Mouse (Mus musculus) liver, adult 2 months (tissue): Measurements from ENCODE around the gene P2ry13. TPM values are rescaled to one million over a fixed set of nuclear protein-coding genes. Genes with fewer than 3 reads are reported as not detected.

ENCODE experiments used
- DNase-seq: peaks from one replicate; pipeline ENCODE4 v3.0.0-alpha.2; 2011; ENCODE audit warnings: low read depth, low spot score; ENCODE audit errors: extremely low read depth
- H3K27ac ChIP-seq: fragments of 200-500 bp; replicated peaks from 2 replicates; pipeline ENCODE4 v1.5.1; 2012; ENCODE audit warnings: low read depth, mild to moderate bottlenecking, control low read depth, inconsistent platforms, low read length; ENCODE audit not compliant: insufficient read depth
- H3K27me3 ChIP-seq: fragments of 200-500 bp; 2 replicates; pipeline ENCODE4 v1.6.1; 2012; ENCODE audit warnings: mild to moderate bottlenecking, moderate library complexity, low read length, inconsistent platforms; ENCODE audit not compliant: control insufficient read depth, insufficient read depth
- H3K36me3 ChIP-seq: fragments of 200-500 bp; 2 replicates; pipeline ENCODE4 v1.6.1; 2012; ENCODE audit warnings: low read length, inconsistent platforms; ENCODE audit not compliant: control insufficient read depth, insufficient read depth
- H3K4me1 ChIP-seq: fragments of 200-500 bp; 2 replicates; pipeline ENCODE4 v1.6.1; 2011; ENCODE audit warnings: low read length; ENCODE audit not compliant: control insufficient read depth, insufficient read depth
- H3K4me3 ChIP-seq: fragments of 200-500 bp; 2 replicates; pipeline ENCODE4 v1.5.1; 2011; ENCODE audit warnings: low read depth, mild to moderate bottlenecking, control low read depth, low read length, moderate library complexity; ENCODE audit not compliant: insufficient read depth
- H3K79me2 ChIP-seq: fragments of 200-500 bp; 2 replicates; pipeline ENCODE4 v1.6.1; 2012; ENCODE audit warnings: inconsistent platforms, mild to moderate bottlenecking, low read length, moderate library complexity; ENCODE audit not compliant: control insufficient read depth, insufficient read depth
- H3K9ac ChIP-seq: fragments of 200-500 bp; 2 replicates; pipeline ENCODE4 v1.6.1; 2012; ENCODE audit warnings: low read depth, mild to moderate bottlenecking, control low read depth, inconsistent platforms, low read length
- CTCF ChIP-seq: fragments of 200-500 bp; IDR thresholded peaks from 2 replicates; pipeline ENCODE4 v1.5.1; 2011; ENCODE audit warnings: low read depth, low read length, control low read depth
- POLR2A ChIP-seq: fragments of 200-500 bp; IDR thresholded peaks from 2 replicates; pipeline ENCODE4 v1.6.1; 2011; ENCODE audit warnings: low read length, control low read depth; ENCODE audit not compliant: insufficient read depth; ENCODE audit errors: extremely low read depth
- WGBS: fragments of 180-500 bp; shearing (Covaris S2); methylation state at CpG from one replicate; pipeline ENCODE4 v1.1.7; 2018; 5-methylcytosine and 5-hydroxymethylcytosine counted together
- polyA plus RNA-seq: library from polyadenylated mRNA; depleted of rRNA; stranded (reverse); fragments of >200 nt; gene quantifications from 2 replicates; pipeline ENCODE4 v1.2.3, GENCODE M21; 2012; rRNA removed
- total RNA-seq: library from RNA; depleted of rRNA; stranded (reverse); fragments of >200 nt; gene quantifications from 2 replicates; pipeline ENCODE4 v1.2.3, GENCODE M21; 2014; rRNA removed

The P2ry13 gene
- total and polyA plus RNA-seq, 2 experiments = 1.6 to 5.2 TPM

GRCm38 (mm10) chr3:59167417-59168054, 43.1 kb downstream of the P2ry13 start:
- 89% methylated on average over 2 of the region's 2 CpGs for WGBS

DNA sequence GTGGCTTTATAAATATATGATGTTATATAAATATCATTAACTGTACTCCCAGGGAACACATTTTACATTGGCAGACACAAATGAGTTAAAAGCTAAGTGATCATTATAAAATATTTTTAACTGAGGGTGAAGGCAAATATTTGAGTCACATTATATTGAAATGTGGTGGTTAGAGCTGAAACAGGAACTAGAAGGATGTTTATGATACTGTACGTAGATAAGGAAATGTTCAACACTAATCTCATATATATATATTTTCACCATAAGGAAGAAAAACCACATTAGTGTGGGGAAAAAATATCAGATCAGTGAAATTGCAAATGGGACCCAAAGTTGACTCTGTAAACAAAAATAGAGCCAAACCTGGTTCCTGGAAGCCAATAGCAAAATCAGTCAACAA, 50.2 kb downstream of the P2ry13 start:
- Histone ChIP-seq H3K4me1 (no peaks in the 10 kb centered on the region), H3K27ac (no peak overlapping the region), H3K27me3 (no peaks in the 10 kb centered on the region), H3K9ac (no peak overlapping the region), H3K79me2 (no peaks in the 10 kb centered on the region), H3K4me3 (no peak overlapping the region), H3K36me3 (no peaks in the 10 kb centered on the region)
- WGBS = 86% methylated on average over 1 of the region's 1 CpGs
- TF ChIP-seq POLR2A (no peak), CTCF (no peak)
- no peak for DNase-seq

More at GRCm38 (mm10) chr3:59167417-59168054, 43.1 kb downstream of the P2ry13 start:
- Histone ChIP-seq H3K79me2 (no peaks in the 10 kb centered on the region), H3K27me3 (no peaks in the 10 kb centered on the region), H3K36me3 (no peaks in the 10 kb centered on the region), H3K4me3 (no peak overlapping the region), H3K27ac (no peak overlapping the region), H3K9ac (no peak overlapping the region), H3K4me1 (no peaks in the 10 kb centered on the region)
- TF ChIP-seq POLR2A = no peak
- TF ChIP-seq CTCF = no peak
- DNase-seq = no peak

Other genes starting within 250 kb of the P2ry13 start
- gene Med12l, start 205.1 kb downstream of the P2ry13 start, total RNA-seq = 1.4 and 1.5 TPM in 2 replicates
- 0.87 and 1.4 TPM in 2 replicates for gene Med12l, start 205.1 kb downstream of the P2ry13 start, polyA plus RNA-seq
- gene Gpr171, start 109.1 kb downstream of the P2ry13 start, total RNA-seq = 0.28 and 0.40 TPM in 2 replicates
- gene Gpr171, start 109.1 kb downstream of the P2ry13 start, polyA plus RNA-seq = 0.09 TPM in 1 of 2 replicates, not detected in the other
- 2.1 and 2.3 TPM in 2 replicates for gene P2ry14, start 57.3 kb downstream of the P2ry13 start, total RNA-seq
- 0.77 and 1.2 TPM in 2 replicates for gene P2ry14, start 57.3 kb downstream of the P2ry13 start, polyA plus RNA-seq
- gene Gpr87, start 15.8 kb downstream of the P2ry13 start, total RNA-seq = not detected in 2 replicates
- gene Gpr87, start 15.8 kb downstream of the P2ry13 start, polyA plus RNA-seq = not detected in 2 replicates
- gene P2ry12, start 52.0 kb upstream of the P2ry13 start, total RNA-seq = 2.3 and 2.6 TPM in 2 replicates
- gene P2ry12, start 52.0 kb upstream of the P2ry13 start, polyA plus RNA-seq = 1.3 and 1.7 TPM in 2 replicates
- gene Igsf10, start 133.5 kb upstream of the P2ry13 start, total RNA-seq = 0.65 and 1.0 TPM in 2 replicates
- gene Igsf10, start 133.5 kb upstream of the P2ry13 start, polyA plus RNA-seq = 0.22 and 0.23 TPM in 2 replicates